Mouse (Mus musculus): ENCODE data around the gene Gm16427. TPM values are rescaled to one million over a fixed set of nuclear protein-coding genes. Genes with fewer than 3 reads are reported as not detected.
"Not testable (repeated sequence)": the region's sequence is repeated elsewhere in the genome, so short reads cannot be mapped to it uniquely, and the experiment has no call there.

Gene Gm16427
- total RNA-seq (2014; fragmentation: Nextera tagmentation): not detected in 2 replicates
- not detected in 2 replicates for total RNA-seq (2017)
- polyA plus RNA-seq (2012): not detected in 2 replicates

DNA sequence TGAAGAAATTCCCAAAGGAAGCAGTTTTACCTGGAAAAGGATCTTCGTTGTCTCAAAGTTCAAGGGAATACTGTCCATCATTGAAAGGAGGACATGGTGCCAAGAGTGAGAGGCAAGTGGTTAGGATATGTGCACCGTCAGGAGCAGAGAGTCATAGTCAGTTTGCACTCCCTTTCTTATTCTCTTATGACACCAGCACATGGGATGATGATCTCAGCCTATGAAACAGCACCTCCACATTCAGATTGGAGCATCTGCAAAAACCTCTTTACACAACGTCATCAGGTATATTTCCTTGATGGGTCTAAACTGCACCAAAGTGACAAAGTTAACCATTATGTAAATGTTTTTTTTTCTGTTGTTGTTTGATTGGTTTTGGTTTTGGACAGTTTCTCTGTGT, at the start of gene Gm16427:
Gm16427 (minus strand) TSS at position 101 of the 400 bp plus-strand sequence.
- not testable (repeated sequence) for H3K9me3 ChIP-seq (replicated peaks); H3K4me1 ChIP-seq (ENCODE audit: insufficient read depth, low read depth, low read length); H3K27me3 ChIP-seq (ENCODE audit: insufficient read depth, low read length); H3K36me3 ChIP-seq (replicated peaks); ATAC-seq (ENCODE audit: extremely low read depth, insufficient number of reproducible peaks, low FRiP score, poor library complexity, severe bottlenecking); DNase-seq (ENCODE audit: low spot score); H3K4me3 ChIP-seq (ENCODE audit: low read depth, low read length)

Other genes starting within 250 kb of the Gm16427 start
- gene C87414, start 131.4 kb upstream of the Gm16427 start, total RNA-seq (2014; fragmentation: Nextera tagmentation): not detected in 2 replicates
- gene C87414, start 131.4 kb upstream of the Gm16427 start, total RNA-seq (2017): not detected in 2 replicates
- gene C87414, start 131.4 kb upstream of the Gm16427 start, polyA plus RNA-seq (2012): not detected in 2 replicates

All from G1E (cell line).